Mouse (Mus musculus): ENCODE data around the gene Rogdi.

The Rogdi gene

GRCm38 (mm10) chr16:4993276-4993675 is 20.1 kb downstream of the Rogdi start:
- DNase-seq (ENCODE audit: low spot score in 2 of 2): no peak

DNA sequence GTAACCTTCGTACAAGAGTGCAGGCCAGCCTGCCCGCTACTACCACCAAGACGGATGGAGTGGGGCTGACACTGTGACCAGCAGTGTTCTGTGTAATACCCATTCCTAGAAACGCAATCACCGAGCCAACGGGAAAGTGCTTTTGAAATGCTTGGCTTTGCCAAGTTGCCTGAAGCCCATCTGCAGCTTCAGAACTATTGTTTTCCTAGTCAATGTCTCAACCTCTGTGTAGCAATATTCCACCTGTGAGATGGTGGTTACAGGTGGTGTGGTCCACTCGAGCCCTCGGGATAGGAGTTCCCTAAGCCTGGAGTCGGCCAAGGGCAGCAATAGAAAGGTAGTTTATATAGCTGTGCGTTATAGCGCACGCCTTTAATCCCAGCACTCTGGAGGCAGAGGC is 28.6 kb downstream of the Rogdi start:
- no peak for DNase-seq (ENCODE audit: low spot score in 2 of 2)

DNA sequence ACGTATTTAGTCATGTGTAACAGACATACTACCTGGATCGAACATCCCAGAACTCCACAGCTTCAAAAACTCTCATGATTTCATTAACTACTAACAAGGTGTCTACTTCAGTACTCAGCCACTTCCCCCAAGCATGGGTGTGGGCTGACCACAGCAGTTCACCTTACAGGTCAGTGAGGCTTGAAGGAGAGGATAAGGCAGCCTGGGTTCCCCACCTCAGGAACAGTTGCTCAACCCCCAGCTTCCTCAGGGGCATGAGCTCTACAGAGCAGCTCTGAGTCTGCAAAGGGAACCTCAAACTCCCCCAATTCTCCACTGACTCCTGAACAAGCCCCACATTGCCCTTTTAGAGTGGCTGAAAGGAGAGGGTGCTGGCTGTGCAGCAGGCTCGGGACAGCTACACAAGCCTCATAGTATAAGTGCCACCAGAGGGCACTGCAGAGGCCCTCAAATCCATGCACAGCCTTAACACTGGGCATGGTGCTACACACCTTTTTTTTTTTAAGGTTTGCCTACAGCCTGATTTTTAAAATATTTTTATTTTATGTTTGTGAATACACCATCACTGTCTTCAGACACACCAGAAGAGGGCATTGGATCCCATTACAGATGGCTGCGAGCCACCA is 33.5 kb downstream of the Rogdi start:
- DNase-seq (ENCODE audit: low spot score in 2 of 2): no peak

GRCm38 (mm10) chr16:4978275-4979051 is 34.9 kb downstream of the Rogdi start:
- DNase-seq (ENCODE audit: low spot score in 2 of 2): no peak

GRCm38 (mm10) chr16:4976180-4976579 is 37.2 kb downstream of the Rogdi start:
- DNase-seq (ENCODE audit: low spot score in 2 of 2): no peak

- DNase-seq (ENCODE audit: low spot score in 2 of 2): no peak
These were observed 38.8 kb downstream of the Rogdi start for GRCm38 (mm10) chr16:4974521-4974920.

GRCm38 (mm10) chr16:4971626-4972025 is 41.7 kb downstream of the Rogdi start:
- no peak for DNase-seq (ENCODE audit: low spot score in 2 of 2)

- DNase-seq (ENCODE audit: low spot score in 2 of 2): no peak
These were observed 44.1 kb downstream of the Rogdi start for GRCm38 (mm10) chr16:4969055-4969843.

DNA sequence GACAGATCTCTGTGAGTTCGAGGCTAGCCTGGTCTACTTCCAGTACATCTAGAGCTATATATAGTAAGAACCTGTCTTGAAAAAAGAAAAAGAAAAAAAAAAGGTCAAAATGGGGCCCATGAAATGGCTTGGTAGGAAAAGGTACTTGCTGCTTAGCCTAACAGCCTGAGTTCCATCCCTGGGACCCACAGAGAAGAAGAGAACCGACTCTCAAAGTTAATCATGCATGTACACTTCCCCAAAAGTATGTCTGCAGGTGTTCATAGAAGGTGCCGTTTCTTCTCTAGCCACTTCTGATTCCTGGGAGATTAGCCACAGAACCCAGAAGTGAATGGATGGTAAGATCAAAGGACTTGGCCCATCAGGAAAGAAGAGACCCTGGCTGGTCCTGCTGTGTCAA is 44.9 kb downstream of the Rogdi start:
- no peak for DNase-seq (ENCODE audit: low spot score in 2 of 2)

- DNase-seq (ENCODE audit: low spot score in 2 of 2): no peak
These were observed 47.8 kb downstream of the Rogdi start for GRCm38 (mm10) chr16:4965392-4966129.

DNA sequence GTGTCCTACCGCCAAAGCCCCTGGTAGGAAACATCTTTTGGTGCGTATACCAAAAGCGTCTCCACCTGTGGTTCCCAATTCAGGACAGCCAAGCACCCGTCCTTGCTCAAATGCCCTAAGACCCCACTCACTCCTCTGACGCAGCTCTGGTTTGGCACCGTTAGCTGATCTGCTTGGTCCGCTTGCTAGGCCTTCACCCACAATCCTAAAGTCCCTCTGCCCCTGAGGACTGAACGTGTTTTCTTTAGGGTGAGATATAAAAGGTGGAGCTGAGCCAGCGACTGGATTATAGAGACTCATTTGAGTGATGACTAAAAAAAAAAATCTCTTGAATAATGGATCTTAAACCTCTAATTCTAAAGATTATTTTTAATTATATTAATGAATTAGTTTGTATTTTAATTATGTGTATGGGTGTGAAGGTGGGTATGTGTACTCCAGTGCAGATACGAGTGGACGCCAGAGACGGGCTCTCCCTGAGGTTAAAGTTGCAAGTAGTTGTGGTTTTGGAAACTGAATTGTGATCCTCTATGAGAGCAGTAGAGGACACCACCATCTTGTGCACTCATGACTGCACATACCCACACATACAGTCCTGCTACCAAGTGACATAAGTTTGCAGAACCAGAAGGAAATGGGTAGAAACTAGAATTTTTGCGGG is 48.5 kb downstream of the Rogdi start:
- no peak for DNase-seq (ENCODE audit: low spot score in 2 of 2)

DNA sequence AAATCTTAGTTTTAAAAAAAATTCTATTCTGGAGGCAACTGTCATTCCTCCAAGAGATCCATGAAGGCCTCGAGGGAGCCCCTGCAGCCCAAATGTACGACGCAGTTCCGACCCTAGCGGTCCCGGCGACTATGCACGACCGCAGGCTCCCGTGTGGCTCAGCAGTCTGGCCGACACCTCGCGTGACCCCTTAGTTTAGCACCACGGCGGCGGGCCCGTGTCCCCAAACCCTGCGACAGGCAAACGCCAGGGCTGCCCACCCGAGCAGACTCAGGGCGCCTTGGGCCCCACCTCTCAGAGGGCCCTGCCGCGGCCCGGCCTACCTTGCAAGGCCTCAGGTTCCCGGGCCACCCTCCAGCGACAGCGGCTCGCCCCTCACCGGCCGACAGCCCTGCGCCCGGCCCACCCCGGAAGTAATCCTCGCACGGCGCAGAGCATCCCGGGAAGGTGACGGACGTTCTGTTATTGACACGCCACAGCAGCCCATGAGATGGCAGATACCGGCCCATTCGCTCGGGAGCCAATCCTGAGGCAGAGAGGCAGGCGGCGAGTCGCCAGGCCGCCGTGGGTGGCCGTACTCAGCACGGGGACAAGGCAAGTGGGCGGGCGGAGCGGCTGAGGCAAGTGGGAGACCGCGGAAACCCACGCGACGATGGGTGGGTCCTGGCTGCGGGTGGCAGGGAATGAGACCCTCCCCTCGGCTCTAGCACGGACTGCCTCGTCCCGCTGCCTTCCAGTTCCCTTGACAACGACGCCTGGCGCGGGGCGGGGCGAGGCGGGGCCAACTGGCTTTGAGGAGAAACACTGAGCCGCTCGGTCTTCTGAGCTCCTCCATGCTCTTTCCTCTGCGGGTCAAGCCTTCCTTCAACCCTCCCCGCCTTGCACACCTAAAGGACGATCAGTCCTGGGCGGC is 49.3 kb downstream of the Rogdi start, which contains the start of gene Anks3:
Gene Anks3, minus strand, starts transcription at position 409 of the 913 bp plus-strand sequence.
- peak; percentile 96 to 98 for DNase-seq (ENCODE audit: low spot score in 2 of 2)

DNA sequence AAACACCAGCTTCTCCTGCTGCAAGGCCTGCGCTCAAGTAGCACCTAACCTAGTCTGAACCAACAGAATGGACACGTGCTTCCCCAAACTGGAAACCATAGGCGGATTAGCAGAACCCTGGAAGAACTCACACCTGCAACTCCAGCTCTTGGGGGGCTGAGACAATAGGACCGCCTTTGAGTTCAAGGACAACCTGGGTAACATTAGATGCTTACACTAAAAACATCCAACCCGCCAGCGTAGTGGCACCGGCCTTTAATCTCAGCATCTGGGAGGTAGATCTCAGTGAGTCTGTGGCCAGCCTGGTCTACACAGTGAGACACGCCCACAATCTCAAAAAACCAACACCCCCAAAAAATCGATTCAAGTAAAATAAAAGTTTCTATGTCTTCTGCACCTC is 50.0 kb downstream of the Rogdi start:
- DNase-seq (ENCODE audit: low spot score in 2 of 2): no peak

DNA sequence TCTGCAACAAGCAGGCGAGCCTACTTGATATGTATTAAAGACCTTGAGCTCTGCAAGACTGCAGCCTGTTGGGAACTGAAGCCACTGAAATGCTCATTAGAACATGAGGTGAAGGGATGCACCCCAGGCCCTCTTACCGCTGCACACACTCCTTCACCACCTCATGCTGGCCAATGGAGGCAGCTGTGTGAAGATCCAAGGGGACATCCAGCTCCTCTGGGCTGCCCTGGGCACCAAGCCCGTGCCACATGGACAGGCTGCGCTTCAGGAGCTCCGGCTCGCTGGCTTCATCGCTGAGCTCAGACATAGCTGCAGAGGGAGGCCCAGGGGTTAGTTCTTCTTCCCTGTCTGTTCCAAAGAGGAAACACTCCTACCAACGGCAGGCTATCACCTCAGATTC is 53.1 kb downstream of the Rogdi start:
- DNase-seq (ENCODE audit: low spot score in 2 of 2): no peak
